Comparison of ENCODE assay signal across 19 mouse cellular contexts in the genomic region with DNA sequence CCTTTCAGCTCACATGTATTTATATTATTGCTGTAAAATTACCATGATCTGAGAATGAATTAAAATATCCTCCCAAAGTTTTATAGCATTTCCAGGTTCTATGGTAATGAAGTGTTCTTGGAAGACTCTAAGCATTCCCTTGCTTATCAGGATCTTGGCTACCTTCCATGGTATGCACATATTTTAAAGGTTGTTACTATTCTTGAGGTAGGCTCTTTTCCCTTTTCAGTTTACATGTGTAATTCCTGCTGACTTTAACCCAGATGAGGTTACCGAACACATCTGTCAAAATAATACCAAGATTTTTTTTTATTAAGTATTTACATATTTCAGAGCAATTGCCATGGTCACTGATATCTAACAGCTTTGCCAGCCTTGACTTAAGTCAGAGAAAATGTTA.
"Had no signal": no experiment of that assay in that cellular context is flagged by ENCODE, and none has a peak within 500 bp of the region (broad histone marks: within the 10 kb centered on the region; RNA-seq: fewer than 3 reads in every experiment).

No protein-coding gene starts in this region.

- H3K9me3 ChIP-seq: limb, embryonic 12.5 days; liver, embryonic 13.5 days; midbrain, embryonic 12.5 days; midbrain, embryonic 15.5 days; neural tube, embryonic 12.5 days; neural tube, embryonic 15.5 days had no signal

- DNase-seq: kidney, adult 18-20 months; kidney, postnatal 10 days; kidney, postnatal 36 days; layer of hippocampus, postnatal 36 days; liver, embryonic 13.5 days; lung, adult 2 months; lung, postnatal 14 days; right cerebral cortex, adult 18-20 months; right cerebral cortex, postnatal 14 days; right cerebral cortex, postnatal 4 days; thymus, postnatal 25 days had no signal

- H3K27me3 ChIP-seq: limb, embryonic 12.5 days; liver, embryonic 13.5 days; midbrain, embryonic 12.5 days; midbrain, embryonic 15.5 days; neural tube, embryonic 12.5 days; neural tube, embryonic 15.5 days had no signal

- H3K4me3 ChIP-seq: left cerebral cortex, adult 2 months; limb, embryonic 12.5 days; liver, embryonic 13.5 days; midbrain, embryonic 12.5 days; midbrain, embryonic 15.5 days; neural tube, embryonic 12.5 days; neural tube, embryonic 15.5 days had no signal

- H3K4me2 ChIP-seq: limb, embryonic 12.5 days; liver, embryonic 13.5 days; midbrain, embryonic 12.5 days; midbrain, embryonic 15.5 days; neural tube, embryonic 12.5 days; neural tube, embryonic 15.5 days had no signal

- ATAC-seq: midbrain, embryonic 15.5 days had no signal

- H3K27ac ChIP-seq: left cerebral cortex, adult 2 months; limb, embryonic 12.5 days; liver, embryonic 13.5 days; macrophage; midbrain, embryonic 12.5 days; midbrain, embryonic 15.5 days; neural tube, embryonic 12.5 days; neural tube, embryonic 15.5 days; stomach, postnatal 0 days had no signal

- H3K4me1 ChIP-seq: limb, embryonic 12.5 days; liver, embryonic 13.5 days; midbrain, embryonic 12.5 days; midbrain, embryonic 15.5 days; neural tube, embryonic 12.5 days; neural tube, embryonic 15.5 days had no signal

- H3K36me3 ChIP-seq: limb, embryonic 12.5 days; liver, embryonic 13.5 days; midbrain, embryonic 12.5 days; midbrain, embryonic 15.5 days; neural tube, embryonic 12.5 days; neural tube, embryonic 15.5 days had no signal

- H3K9ac ChIP-seq: limb, embryonic 12.5 days; liver, embryonic 13.5 days; midbrain, embryonic 12.5 days; midbrain, embryonic 15.5 days; neural tube, embryonic 12.5 days; neural tube, embryonic 15.5 days had no signal
